Mouse (Mus musculus) left cerebral cortex, postnatal 10 days (tissue): ENCODE measurements around the gene Wdr18. TPM values are rescaled to one million over a fixed set of nuclear protein-coding genes. Genes with fewer than 3 reads are reported as not detected.
A peak's percentile ranks its signal among the peaks of the same experiment; 100 is the strongest.

Experiments used
- DNase-seq, 2 experiments: peaks; one replicate each; pipeline ENCODE4 v3.0.0; 2021 to 2022; ENCODE audit warnings: low spot score in 2 of 2, mixed read lengths in 1 of 2; ENCODE audit errors: extremely low spot score in 1 of 2
- intact Hi-C: fragments of 180-260 bp; cut with DNase I; formaldehyde crosslinking; loops from one replicate; pipeline ENCODE4 v1.15.1; 2025
- total RNA-seq, 2 experiments: library from RNA; stranded (reverse); gene quantifications; 2 replicates each; pipeline ENCODE4 v1.2.3; 2021

The Wdr18 gene
- total RNA-seq, 2 experiments from 2014 or later = 46.2 to 49.9 TPM

GRCm38 (mm10) chr10:79925785-79926490 lies 34.0 kb upstream of the Wdr18 start:
- no peak for DNase-seq
- intact Hi-C loops = loop anchor here (1.0 to 2.0 kb wide), 2 partner anchors 32 to 91 kb away; no protein-coding TSS in a partner anchor

- intact Hi-C loops = no loop called here
Measured at GRCm38 (mm10) chr10:79926491-79927323, 33.2 kb upstream of the Wdr18 start, which contains the start of gene Arid3a. Gene Arid3a, plus strand, starts transcription at chr10:79927043.

DNA sequence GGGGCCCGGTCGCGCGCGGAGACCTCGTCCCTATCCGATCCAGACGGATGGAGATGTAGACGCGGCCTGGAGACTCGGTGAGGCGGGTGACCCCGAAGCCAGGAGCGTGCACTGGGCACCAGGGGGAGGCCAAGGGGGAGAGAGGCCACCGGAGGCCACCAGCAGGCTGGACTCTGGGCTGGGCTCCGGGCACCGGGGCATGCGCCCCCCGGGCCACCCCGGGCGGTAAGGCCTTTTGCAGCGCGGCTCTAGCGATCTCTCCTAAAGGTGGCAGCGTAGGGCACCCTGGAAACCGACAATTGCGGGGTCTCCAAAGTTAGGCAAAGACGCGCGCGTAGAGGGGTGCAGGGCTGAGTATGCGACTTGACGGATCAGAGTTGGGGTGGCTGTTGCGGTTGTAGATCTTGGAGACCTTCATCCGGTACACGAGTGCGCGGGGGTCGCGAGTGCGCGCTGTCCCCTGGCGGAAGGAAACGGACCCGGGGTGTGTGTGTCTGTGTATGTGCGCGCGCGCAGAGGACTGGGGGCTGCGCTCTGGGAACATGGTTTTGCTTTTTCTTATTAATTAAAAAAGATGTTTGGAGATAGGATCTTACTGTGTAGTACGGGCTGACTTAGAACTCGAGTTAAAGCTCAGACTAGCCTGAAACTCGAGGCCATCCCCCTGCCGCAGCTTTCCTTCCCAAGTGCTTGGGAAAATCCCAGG lies 32.5 kb upstream of the Wdr18 start:
- intact Hi-C loops = no loop called here
- peak in 1 of 2 experiments; percentile 80 for DNase-seq

More at GRCm38 (mm10) chr10:79926491-79927323, 33.2 kb upstream of the Wdr18 start, which contains the start of gene Arid3a:
- peak; percentile 77 to 93 for DNase-seq

DNA sequence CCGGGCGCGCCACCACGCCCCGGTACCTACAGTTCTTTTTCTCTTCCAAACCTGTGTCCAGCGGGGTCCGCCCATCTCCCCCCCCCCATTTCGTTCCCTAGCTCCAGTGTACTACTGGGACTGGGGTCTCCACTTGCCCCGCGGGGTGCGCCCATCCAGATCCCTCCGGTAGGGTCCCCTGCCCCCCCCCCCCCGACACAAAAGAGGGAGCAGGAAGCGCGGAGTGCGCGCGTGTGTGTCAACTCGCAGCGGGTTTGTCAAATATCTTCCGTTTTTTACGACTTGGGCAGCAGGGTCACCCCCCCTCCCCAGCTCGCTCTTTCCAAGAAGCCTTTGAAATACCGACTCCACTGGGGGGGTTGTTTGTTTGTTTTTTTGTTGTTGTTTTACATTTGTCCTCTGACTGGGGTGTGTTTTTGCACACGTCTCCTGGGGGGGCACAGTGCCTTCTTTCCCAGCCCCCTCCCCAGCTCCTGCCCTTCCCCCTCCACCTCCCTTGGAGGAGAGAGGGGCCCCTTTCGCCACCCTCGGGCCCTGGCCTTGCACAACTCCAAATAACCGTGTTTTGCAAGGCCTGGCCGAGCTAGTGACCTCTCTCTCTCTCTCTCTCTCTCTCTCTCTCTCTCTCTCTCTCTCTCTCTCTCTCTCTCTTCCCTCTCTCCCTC lies 31.8 kb upstream of the Wdr18 start:
- DNase-seq = peak in 1 of 2 experiments; percentile 61
- intact Hi-C loops = no loop called here

GRCm38 (mm10) chr10:79928907-79929701 lies 30.8 kb upstream of the Wdr18 start:
- peak in 1 of 2 experiments; percentile 50 for DNase-seq

DNA sequence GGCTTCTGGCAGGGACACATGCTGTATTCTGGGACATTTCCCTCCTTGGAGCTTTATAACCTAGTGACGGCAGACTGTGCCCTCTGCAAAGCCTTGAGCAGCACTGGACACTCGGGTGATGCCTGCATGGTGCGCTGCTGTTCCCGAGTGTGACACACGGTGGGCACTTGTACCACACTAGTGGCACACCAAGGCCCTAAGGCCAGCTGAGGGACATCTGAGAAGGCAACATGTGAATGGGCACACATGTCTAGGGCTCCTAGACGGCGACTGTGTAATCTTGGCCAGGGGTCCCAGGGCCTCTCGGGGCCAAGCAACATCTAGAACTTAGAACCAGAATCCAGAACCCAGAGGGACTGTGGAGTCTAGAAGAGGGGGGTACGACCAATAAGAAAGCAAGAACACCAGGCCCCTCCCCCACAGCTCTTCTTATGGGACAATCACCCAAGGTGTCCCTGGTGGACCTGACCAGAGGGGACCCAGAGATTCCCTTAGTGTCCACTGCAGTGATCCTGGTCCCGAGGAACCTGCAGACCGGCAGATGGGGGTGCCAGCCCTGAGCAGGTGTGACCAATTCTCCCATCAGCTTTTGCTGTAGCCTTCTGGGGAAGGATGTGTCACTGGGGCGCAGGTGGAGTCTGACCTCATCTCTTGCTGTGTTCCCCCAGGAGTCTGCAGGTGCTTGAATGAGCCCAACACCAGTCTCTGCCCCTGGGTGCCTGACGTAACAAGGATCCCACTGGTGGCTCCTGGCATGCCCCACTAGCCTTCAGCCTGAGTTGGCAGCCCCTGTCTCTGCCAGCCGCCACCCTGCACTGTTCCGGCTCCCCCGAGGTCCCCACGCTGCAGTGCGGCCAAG lies 29.8 kb upstream of the Wdr18 start:
- intact Hi-C loops = no loop called here
- no peak for DNase-seq

More at GRCm38 (mm10) chr10:79928907-79929701, 30.8 kb upstream of the Wdr18 start:
- intact Hi-C loops = no loop called here

DNA sequence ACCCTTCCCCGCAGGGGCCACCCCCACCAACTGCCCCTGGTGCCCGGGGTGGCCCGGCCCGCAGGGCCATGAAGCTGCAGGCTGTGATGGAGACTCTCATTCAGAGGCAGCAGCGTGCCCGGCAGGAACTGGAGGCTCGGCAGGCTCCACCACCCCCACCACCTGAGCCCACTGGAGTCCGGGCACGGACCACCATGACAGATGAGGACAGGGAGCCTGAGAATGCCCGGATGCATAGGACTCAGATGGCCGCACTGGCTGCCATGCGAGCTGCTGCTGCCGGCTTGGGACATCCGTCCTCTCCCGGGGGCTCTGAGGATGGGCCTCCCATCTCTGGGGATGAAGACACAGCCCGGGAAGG lies 29.1 kb upstream of the Wdr18 start:
- no peak for DNase-seq
- intact Hi-C loops = no loop called here

- DNase-seq = no peak
- intact Hi-C loops = no loop called here
Measured at GRCm38 (mm10) chr10:79931797-79932196, 28.2 kb upstream of the Wdr18 start.

DNA sequence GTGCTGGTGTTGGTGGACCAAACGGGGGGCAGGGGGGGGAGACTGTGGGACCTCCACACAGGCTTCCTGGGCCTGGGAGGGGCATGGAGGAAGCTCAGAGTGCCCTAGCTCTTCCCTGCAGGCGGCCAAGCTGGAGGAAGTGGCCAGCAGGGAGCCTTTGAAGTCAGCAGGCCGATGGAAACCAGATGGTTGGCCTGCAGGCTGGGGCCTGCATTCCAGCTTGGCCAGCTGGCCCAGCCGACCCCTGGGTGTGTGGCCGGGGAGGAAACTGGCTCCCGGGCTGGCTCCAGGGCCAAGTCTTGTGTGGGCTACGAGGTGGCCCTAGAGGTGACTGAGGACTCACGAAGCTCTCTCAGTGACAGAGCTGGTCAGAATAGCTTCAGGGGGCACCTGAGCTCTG lies 27.2 kb upstream of the Wdr18 start:
- intact Hi-C loops = no loop called here
- peak; percentile 58 to 93 for DNase-seq

GRCm38 (mm10) chr10:79933145-79933679 lies 26.7 kb upstream of the Wdr18 start:
- peak in 1 of 2 experiments; percentile 64 for DNase-seq
- intact Hi-C loops = no loop called here

DNA sequence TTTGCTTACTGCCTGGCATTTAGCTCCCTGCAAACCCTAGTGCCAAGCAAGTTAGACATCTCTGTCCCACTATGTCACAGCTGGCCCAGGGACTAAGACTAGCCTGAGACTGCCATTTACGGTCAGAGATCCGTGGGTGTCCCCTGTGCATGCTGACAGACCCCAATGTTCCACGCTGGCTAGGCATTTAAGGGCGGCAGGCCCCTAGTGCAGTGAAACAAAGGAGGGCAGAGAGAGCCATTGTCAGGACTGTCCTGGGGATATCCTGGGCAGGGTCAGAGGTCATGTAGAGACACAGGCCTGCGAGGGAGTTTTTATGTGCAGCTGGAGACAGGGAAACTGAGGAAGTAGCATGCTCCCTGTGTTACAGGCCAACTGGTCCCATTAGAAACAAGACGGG lies 26.1 kb upstream of the Wdr18 start:
- no peak for DNase-seq
- intact Hi-C loops = loop anchor here (2.0 kb wide), 1 partner anchor 17 kb away; no protein-coding TSS in a partner anchor

- DNase-seq = peak; percentile 76 to 94
- intact Hi-C loops = loop anchor here (2.0 kb wide), 1 partner anchor 17 kb away; no protein-coding TSS in a partner anchor
Measured at GRCm38 (mm10) chr10:79934272-79934721, 25.7 kb upstream of the Wdr18 start.

- intact Hi-C loops = loop anchor here (2.0 kb wide), 1 partner anchor 16 kb away; no protein-coding TSS in a partner anchor
- no peak for DNase-seq
Measured at GRCm38 (mm10) chr10:79934794-79935569, 25.0 kb upstream of the Wdr18 start.

DNA sequence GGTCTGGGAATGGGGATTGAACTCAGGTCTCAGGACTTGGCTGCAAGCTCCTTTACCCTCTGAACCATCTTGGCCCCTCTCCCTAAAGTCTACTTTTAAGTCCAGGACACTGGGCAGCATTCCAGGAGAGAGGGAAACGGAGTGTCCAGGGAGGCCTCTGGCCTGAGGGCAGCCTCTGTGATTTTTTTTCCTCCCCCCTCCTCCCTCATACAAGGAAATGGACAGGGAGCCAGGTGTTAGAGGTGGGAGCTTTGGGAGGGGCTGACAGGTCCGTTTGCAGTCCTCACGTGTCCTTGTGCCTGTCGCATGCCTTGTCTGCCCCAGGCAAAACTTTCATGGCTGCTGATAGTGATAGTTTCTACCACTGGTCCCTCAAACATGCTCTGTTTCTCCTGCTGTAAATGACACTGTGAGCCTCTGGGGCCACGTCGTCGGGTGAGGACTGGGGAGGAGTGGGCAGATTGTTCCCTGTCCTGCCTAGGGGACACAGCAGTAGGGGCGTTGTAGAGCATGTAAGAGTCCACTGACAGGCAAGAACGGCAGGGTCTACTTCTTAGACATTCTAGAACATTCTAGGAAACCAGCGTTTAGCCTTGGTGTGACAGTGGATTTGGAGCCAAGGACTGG lies 23.6 kb upstream of the Wdr18 start:
- intact Hi-C loops = no loop called here

GRCm38 (mm10) chr10:79936911-79937441 lies 23.0 kb upstream of the Wdr18 start:
- DNase-seq = peak in 1 of 2 experiments; percentile 78
- intact Hi-C loops = no loop called here

More for the DNA sequence above, 23.6 kb upstream of the Wdr18 start:
- DNase-seq = no peak
